Mouse (Mus musculus): ENCODE measurements around the gene Ehmt1.
A peak's percentile ranks its signal among the peaks of the same experiment; 100 is the strongest.

The Ehmt1 gene

GRCm38 (mm10) chr2:24806143-24806542, 113.3 kb downstream of the Ehmt1 start:
- no peak for DNase-seq (ENCODE audit: low read depth, low spot score)

- DNase-seq (ENCODE audit: low read depth, low spot score): peak; percentile 69
These were observed 113.8 kb downstream of the Ehmt1 start for GRCm38 (mm10) chr2:24805621-24806020.

- no peak for DNase-seq (ENCODE audit: low read depth, low spot score)
These were observed 122.5 kb downstream of the Ehmt1 start for GRCm38 (mm10) chr2:24796833-24797457.

- no peak for DNase-seq (ENCODE audit: low read depth, low spot score)
These were observed 132.2 kb downstream of the Ehmt1 start for GRCm38 (mm10) chr2:24787250-24787649.

DNA sequence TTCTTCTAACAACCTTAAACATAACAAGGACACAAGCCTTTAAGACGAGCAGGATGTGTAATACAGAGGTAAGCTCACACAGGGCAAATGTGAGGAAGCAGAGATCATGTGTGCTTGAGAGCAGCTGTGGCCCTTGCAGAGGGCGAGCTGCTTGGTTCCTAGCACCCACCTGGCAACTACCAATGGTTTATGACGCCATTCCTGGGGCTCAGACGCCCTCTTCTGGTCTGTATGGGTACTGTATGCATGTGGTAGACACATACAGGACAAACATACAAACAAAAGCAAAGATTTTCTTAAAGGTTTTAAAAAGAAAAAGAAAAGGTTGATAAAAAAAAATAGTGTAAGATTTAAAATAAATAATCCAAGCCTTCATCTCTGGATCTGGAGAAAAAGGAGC, 138.2 kb downstream of the Ehmt1 start:
- peak; percentile 32 for DNase-seq (ENCODE audit: low read depth, low spot score)

GRCm38 (mm10) chr2:24776831-24777230, 142.6 kb downstream of the Ehmt1 start:
- DNase-seq (ENCODE audit: low read depth, low spot score): no peak

- DNase-seq (ENCODE audit: low read depth, low spot score): no peak
These were observed 143.3 kb downstream of the Ehmt1 start for GRCm38 (mm10) chr2:24775951-24776587.

GRCm38 (mm10) chr2:24774832-24775231, 144.6 kb downstream of the Ehmt1 start:
- DNase-seq (ENCODE audit: low read depth, low spot score): no peak

DNA sequence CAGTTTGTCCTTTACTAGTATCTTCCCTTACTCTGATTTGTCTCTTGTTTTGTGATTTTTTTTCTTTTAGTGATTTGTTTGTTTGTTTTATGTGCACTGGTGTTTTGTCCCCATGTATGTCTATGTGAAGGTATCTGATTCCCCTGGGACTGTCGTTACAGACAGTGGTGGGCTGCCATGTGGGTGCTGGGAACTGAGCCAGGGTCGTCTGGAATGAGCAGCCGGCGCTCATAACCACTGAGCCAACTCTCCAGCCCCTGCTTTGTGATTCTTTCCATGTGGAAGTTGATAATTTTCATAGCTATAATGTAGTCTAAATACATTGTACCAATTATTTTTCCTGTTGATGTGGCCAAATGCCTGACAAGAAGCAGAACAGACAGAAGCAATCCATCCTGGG, 148.6 kb downstream of the Ehmt1 start:
- DNase-seq (ENCODE audit: low read depth, low spot score): no peak

GRCm38 (mm10) chr2:24763115-24763557, 156.3 kb downstream of the Ehmt1 start, which contains the start of gene Cacna1b:
TSS of gene Cacna1b (minus strand) at chr2:24763152.
- DNase-seq (ENCODE audit: low read depth, low spot score): no peak

DNA sequence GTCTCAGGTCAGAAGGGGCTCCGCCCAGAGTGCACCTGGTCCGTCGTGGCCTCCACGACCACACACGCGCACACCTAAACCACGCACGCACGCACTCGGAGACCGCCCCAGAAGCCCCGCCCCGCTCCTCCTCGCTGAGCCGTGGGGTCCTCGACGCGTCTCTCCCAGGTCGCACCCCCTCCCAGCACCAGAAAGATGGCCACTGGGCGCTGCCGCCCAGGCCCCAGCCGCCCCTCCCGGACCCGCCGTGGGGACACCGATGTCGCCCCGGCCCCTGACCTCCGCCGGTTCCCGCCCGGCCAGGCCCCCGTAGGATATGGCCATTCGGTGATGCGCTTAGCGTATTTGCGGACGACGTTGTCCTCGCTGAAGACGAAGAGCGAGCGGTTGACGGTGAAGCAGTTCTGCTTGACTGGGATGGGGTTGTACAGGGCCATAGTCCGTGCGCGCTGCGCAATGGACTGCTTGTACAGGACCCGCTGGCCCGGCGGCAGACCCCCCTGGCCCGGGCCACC, 156.9 kb downstream of the Ehmt1 start:
- no peak for DNase-seq (ENCODE audit: low read depth, low spot score)

DNA sequence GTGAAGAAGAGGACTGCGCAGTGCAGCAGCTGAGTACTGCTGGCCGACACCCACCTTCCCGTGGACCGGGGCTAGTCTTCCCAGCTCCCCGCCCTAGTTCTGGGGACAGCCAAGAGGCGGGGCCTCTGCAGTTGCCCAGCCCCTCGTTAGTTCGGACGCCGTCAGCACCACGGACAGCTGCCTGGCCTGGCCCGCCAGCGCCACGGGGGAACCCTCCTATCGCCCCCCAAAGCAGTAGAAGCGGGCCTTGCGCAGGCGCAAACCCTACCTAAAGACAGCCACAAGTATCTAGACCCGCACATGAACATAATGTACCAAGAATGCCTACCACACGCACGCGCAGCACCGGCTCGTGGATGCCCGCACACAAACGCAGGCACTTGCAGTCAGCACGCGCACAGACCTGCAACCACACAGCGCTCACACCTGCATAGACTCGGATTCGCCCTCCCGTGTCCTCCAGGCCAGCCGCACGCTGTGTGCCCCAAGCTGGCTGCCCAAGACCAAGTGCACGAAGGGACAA, 157.4 kb downstream of the Ehmt1 start:
- no peak for DNase-seq (ENCODE audit: low read depth, low spot score)

GRCm38 (mm10) chr2:24755276-24755675, 164.1 kb downstream of the Ehmt1 start:
- DNase-seq (ENCODE audit: low read depth, low spot score): peak; percentile 49

DNA sequence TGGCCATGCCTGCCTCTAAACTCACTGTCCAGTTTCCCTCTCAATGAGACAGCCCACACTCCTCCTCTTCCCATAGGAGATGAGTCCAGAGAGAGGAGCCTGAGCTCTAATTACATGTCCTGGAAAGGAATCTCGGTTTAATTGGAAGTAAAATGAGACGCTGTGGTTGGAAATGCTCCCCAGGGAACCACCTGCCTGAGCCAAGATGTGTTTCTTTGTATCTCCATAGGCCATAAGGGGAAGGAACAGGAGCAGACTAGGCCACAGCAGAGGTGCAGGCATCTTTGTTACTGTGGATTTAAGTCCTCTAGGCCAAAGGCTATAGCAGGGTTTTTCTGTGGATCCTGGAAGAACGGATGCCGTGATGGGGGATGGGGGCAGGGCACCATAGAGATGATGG, 166.8 kb downstream of the Ehmt1 start:
- no peak for DNase-seq (ENCODE audit: low read depth, low spot score)

DNA sequence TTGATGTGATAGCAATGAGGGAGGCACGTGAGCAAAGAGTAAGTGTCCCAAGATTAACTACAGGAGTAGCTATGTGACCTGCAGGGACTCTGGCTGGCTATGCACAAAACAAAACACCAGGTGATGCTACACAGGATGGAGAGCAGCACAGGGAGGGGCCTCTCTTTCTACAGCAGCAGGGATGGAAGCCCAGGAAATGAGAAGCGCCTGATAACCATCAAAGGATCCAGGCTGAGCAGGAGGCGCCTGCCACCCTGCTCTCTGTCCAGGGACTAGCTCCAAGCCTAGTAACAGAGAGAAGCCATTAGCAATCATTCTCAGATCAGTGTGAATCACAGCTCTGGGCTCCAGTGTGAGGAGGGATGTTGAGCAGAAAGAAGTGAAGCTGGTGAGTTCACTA, 169.4 kb downstream of the Ehmt1 start:
- DNase-seq (ENCODE audit: low read depth, low spot score): no peak

DNA sequence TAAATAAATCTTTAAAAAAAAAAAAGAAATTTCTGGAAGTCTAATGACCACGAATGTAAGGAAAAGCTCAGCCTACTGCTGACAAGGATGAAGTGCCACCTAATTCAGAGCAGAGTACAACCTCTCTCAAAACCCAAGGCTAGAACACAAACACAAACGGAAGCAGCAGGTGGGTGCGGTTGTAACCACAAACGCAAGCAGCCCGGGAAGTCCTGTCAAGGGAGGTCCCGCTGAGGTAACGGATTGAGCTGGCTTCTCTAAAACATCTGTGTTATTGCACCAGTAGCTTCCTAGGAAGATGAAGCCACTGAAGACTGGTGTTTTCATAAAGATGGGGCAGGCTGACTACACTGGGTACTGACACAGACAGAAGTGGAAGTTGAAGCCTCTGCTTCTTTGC, 171.5 kb downstream of the Ehmt1 start:
- peak; percentile 68 for DNase-seq (ENCODE audit: low read depth, low spot score)

All from A20 (cell line).